Mouse (Mus musculus): ENCODE results near the gene Rnf4. TPM values are rescaled to one million over a fixed set of nuclear protein-coding genes. Genes with fewer than 3 reads are reported as not detected.
A peak's percentile ranks its signal among the peaks of the same experiment; 100 is the strongest.

Gene Rnf4
- 10 to 100 TPM; 91.0 to 92.9 TPM for total RNA-seq (2021)

DNA sequence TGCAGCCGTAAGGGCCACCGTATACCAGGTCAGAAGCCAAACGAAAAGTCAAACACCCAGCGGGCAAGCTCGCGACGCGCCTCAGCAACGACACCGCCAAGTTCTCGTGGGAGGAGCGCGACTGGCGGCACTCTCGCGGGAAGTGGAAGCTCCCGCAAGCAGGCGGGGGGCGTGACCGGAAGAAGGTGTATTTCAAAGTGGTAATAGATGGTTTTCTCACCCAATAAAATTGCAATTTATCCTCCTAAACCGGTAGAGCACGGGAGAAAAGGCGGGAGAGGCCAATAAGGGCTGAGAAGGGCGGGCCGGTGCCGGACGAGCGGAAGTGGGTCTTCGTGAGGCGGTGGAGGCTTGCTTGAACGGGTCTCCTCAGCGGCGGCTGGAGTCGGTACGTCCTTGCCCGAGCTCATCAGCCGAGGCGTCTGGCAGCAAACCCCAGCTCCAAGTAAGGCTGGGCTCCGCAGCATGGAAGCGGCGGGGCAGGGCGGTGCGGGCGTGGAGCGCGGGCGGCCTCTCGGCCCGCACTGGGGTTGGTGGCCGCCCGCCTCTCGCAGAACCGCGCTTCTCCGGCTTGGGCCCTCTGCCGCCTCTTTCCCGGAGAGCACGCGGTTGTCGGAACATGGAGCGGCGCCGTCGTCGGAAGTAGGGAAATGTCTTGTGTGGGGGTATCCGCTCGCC lies at the start of gene Rnf4:
Rnf4 (plus strand) TSS at position 193 of the 678 bp plus-strand sequence.
- intact Hi-C loops (cut with DNase I): loop anchor here (5.0 to 10.0 kb wide), 2 partner anchors 49 to 121 kb away; partner anchors contain the start of genes Cfap99 and Zfyve28

GRCm38 (mm10) chr5:34286516-34286915 lies 49.6 kb upstream of the Rnf4 start:
- intact Hi-C loops (cut with DNase I): loop anchor here (5.0 kb wide), 2 partner anchors 51 to 74 kb away; partner anchors contain the start of gene Rnf4
- DNase-seq (ENCODE audit: extremely low spot score in 1 of 2, low spot score in 2 of 2): no peak

More for the DNA sequence above, at the start of gene Rnf4:
- DNase-seq (ENCODE audit: extremely low spot score in 1 of 2, low spot score in 2 of 2): peak; percentile 97 to 99

DNA sequence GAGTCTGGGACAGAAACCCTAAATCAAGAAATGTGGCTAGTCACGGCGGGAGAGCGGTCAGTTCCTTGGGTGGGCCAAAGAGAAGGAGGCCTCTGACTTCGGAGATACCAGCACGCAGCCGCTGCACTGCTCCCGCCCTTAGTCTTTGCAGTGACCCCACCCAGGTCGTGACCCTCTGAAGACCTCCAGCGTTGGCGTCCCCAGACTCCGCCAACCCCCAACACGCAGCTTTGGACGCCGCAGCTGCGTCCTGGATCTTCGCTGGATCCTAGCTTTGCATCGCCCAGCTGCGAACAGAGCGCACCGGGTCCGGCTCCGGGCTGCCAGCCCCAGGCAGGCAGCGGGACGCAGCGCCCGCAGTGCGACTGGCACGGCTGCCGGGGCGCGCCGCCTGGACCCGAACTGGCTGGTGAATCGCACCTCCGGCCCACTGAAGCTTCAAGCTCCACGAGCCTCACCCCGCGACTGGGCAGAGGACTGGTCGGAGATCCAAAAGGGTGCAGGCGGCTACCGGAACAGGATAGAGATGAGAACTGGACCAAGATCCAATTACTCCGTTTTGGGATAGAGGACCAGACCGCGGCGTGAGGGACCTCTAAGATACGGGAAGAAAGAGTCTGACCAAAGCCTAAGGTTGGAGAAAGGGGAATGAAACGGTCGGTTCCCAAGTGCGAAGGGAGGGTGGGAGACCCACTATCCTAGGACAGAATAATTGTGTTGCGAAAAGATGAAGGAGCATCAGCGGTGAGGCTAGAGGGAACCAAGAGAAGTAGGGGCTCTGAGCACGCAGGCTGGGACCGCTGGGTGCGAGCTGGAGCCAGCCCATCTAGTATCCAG lies 48.9 kb upstream of the Rnf4 start:
- peak in 1 of 2 experiments; percentile 55 for DNase-seq (ENCODE audit: extremely low spot score in 1 of 2, low spot score in 2 of 2)
- intact Hi-C loops (cut with DNase I): loop anchor here (5.0 kb wide), 2 partner anchors 50 to 75 kb away; partner anchors contain the start of gene Rnf4

DNA sequence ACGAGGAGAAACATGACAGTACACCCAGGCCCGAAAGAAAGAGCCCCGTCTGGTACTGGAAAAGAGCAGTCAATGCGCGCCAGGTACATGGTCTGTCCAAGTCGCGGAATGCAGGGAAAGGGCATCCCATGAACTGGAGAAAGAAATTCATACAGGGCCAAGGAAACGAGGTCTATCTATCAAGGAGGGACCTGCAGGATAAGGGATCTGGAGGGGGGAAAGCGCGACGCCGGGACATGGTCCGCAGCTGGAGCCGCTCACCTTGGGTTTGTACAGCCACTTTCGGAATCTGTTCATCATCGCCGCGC lies 48.3 kb upstream of the Rnf4 start:
- intact Hi-C loops (cut with DNase I): loop anchor here (5.0 kb wide), 2 partner anchors 50 to 75 kb away; partner anchors contain the start of gene Rnf4
- no peak for DNase-seq (ENCODE audit: extremely low spot score in 1 of 2, low spot score in 2 of 2)

GRCm38 (mm10) chr5:34288154-34288716 lies 47.9 kb upstream of the Rnf4 start, which contains the start of the genes Zfyve28 and Cfap99:
Gene Zfyve28, minus strand, starts transcription at chr5:34288449.
Gene Cfap99, plus strand, starts transcription at chr5:34288600.
- intact Hi-C loops (cut with DNase I): loop anchor here (5.0 kb wide), 2 partner anchors 49 to 76 kb away; partner anchors contain the start of gene Rnf4
- peak; percentile 93 for DNase-seq (ENCODE audit: extremely low spot score in 1 of 2, low spot score in 2 of 2)

DNA sequence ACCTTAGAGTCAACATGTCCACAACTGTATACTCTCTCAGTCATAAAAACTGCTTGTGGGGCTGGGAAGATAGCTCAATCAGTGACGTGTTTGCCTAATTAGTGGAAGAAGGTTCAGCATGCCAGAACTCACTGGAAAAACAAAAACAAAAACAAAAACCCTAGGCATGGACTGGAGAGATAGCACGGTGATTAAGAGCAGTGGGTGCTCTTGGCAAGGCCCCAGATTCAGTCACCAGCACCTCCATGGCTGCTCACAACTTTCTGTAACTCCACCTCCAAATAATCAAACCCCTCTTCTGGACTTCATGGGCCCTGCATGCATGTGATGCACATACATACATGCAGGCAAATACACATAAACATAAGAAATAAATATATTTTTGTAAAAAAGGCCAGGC lies 46.8 kb upstream of the Rnf4 start:
- intact Hi-C loops (cut with DNase I): loop anchor here (5.0 kb wide), 2 partner anchors 48 to 77 kb away; partner anchors contain the start of gene Rnf4
- no peak for DNase-seq (ENCODE audit: extremely low spot score in 1 of 2, low spot score in 2 of 2)

DNA sequence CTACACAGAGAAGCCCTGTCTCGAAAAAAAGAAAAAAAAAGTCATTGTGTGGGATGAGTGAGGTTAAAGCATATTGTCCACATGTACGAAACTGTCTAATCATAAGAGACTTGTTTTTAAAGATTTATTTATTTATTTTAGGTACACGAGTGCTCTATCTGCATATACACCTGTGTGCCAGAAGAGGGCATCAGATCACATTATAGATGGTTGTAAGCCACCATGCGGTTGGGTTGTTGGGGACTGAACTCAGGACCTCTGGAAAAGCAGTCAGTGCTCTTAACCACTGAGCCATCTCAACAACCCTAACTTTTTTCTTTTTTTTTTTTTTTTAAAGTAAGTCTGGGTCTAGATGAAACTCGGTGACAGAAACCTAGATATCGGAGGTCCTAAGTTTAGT lies 42.7 kb upstream of the Rnf4 start:
- no peak for DNase-seq (ENCODE audit: extremely low spot score in 1 of 2, low spot score in 2 of 2)
- intact Hi-C loops (cut with DNase I): no loop called here

GRCm38 (mm10) chr5:34294696-34295095 lies 41.4 kb upstream of the Rnf4 start:
- no peak for DNase-seq (ENCODE audit: extremely low spot score in 1 of 2, low spot score in 2 of 2)
- intact Hi-C loops (cut with DNase I): no loop called here

DNA sequence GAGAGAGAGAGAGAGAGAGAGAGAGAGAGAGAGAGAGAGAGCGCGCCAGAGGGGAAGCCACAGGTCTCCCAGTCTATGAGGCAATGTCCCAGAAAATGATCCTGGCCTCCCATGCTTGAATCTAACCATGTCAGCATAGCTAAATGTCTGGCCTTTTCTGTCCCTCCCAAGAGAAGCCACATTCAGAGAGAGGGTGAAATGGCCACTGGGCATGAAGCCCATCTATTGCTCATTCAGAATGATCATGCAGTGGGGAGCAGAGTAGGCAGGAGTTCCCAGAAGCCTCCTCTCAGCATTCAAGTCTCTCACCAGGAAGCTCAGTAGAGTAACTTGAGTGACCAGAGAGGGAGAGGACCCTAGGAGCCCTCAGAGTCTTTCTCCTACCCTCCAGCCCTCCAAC lies 40.9 kb upstream of the Rnf4 start:
- intact Hi-C loops (cut with DNase I): no loop called here
- DNase-seq (ENCODE audit: extremely low spot score in 1 of 2, low spot score in 2 of 2): no peak

DNA sequence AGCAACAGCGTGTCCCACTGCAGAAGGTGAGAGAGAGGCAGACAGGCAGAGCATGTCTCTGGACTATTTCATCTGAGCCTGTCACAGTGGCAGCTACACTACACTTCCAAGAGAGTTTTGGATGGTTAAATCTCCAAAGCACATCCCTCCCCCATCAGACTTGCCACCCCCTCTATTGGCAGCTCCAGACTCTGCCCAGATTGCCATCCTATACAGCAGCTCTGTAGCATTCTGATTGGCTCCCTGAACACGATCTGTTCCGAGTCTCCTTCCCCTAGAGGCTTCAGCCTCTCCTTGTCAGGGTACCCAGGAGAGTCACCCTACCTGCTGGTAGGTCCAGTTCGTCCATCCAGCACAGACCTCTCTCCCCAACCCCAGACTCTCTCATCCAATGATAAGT lies 38.0 kb upstream of the Rnf4 start:
- intact Hi-C loops (cut with DNase I): no loop called here
- DNase-seq (ENCODE audit: extremely low spot score in 1 of 2, low spot score in 2 of 2): no peak

GRCm38 (mm10) chr5:34298937-34299535 lies 37.1 kb upstream of the Rnf4 start:
- intact Hi-C loops (cut with DNase I): no loop called here
- DNase-seq (ENCODE audit: extremely low spot score in 1 of 2, low spot score in 2 of 2): no peak

DNA sequence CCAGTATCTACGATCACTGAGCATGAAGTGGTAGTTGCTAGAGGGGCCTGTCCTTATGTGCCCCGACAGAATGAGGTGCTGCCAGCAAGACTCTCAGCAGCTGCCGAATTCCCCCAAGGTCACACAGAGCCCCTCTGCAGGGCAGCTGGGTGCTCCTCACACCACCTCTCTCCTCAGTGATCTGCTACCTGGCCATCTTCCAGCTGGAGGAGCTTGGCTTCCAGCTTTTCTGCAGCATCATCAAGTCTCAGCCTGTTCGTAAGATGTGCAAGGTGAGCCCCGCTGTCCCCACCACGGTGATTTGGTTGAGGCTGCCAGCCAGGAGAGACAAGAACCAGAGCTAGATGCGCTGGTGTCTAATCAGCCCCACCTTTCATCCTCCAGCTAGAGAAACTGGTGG lies 33.7 kb upstream of the Rnf4 start:
- intact Hi-C loops (cut with DNase I): no loop called here
- DNase-seq (ENCODE audit: extremely low spot score in 1 of 2, low spot score in 2 of 2): no peak

DNA sequence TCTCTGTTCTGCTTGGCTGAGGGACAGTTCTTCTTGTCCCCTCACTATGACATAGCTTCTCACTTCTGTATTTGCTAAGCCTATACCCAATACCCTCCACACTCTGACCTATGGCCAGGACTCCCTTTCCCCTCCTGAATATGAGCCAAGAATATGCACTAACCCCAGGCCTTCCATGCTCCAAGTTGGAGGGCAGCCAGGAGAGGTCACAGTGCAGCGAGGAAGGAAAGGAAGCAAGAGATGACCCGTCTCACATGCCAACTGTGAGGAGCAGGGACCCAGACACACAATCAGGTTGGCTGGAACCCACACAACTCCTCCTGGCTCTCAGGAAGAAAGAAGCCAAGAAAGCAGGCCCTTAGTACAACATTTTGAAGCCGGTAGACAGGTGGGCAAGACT lies 27.1 kb upstream of the Rnf4 start:
- DNase-seq (ENCODE audit: extremely low spot score in 1 of 2, low spot score in 2 of 2): no peak
- intact Hi-C loops (cut with DNase I): no loop called here

- intact Hi-C loops (cut with DNase I): no loop called here
- DNase-seq (ENCODE audit: extremely low spot score in 1 of 2, low spot score in 2 of 2): no peak
Observed at GRCm38 (mm10) chr5:34319491-34320034, 16.5 kb upstream of the Rnf4 start.

- no peak for DNase-seq (ENCODE audit: extremely low spot score in 1 of 2, low spot score in 2 of 2)
- intact Hi-C loops (cut with DNase I): no loop called here
Observed at GRCm38 (mm10) chr5:34321236-34321635, 14.9 kb upstream of the Rnf4 start.

- no peak for DNase-seq (ENCODE audit: extremely low spot score in 1 of 2, low spot score in 2 of 2)
- intact Hi-C loops (cut with DNase I): no loop called here
Observed at GRCm38 (mm10) chr5:34325286-34325685, 10.8 kb upstream of the Rnf4 start.

GRCm38 (mm10) chr5:34326249-34326691 lies 9.8 kb upstream of the Rnf4 start:
- intact Hi-C loops (cut with DNase I): no loop called here
- DNase-seq (ENCODE audit: extremely low spot score in 1 of 2, low spot score in 2 of 2): no peak

DNA sequence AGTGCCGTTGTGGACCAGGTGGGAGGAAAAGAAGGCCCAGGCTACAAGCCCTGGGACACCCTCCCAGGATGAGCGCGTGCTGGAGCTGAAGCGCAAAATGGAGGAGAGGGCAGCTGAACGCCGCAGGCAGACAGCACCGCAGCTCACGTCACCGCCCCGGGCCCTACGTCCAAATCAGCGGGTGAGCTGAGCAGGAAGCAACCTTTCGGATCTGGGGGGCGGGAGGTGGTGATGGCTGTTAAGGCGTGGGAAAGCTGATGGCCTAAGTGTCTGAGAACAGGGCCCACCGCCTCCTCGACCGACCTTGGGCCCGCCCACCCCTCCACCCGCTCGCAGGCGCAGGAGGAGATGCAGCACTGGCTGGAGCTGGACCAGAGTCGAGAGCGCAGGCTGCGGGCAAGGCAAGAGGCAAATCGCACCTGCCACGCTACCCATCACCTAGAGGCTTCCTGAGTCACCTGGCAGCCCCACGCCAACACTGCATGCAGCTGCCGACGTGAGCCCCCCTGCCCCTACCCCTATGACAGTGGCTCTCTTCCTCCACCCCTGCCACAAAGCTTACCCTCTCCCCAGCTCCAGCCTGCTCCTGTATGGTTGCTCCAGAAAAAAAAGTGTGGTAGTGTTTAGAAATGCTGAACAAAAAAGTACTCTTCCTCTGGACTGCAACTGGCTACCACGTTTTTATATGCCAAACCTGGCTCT lies 9.1 kb upstream of the Rnf4 start:
- intact Hi-C loops (cut with DNase I): no loop called here
- DNase-seq (ENCODE audit: extremely low spot score in 1 of 2, low spot score in 2 of 2): peak in 1 of 2 experiments; percentile 61
